Mouse (Mus musculus) granulocyte monocyte progenitor cell, adult 5-6 weeks (primary cell): ENCODE measurements around the gene Mpp2. TPM values are rescaled to one million over a fixed set of nuclear protein-coding genes. Genes with fewer than 3 reads are reported as not detected.

ENCODE experiments used
- ATAC-seq: replicated peaks from 2 replicates; pipeline ENCODE4 v1.8.0; 2016; ENCODE audit warnings: mild to moderate bottlenecking, moderate TSS enrichment, inconsistent platforms; ENCODE audit not compliant: poor library complexity, severe bottlenecking
- total RNA-seq, 2 experiments: library from RNA; stranded (forward) in 1 of 2; stranded (reverse) in 1 of 2; fragments of 200-712, 200-1000 nt in 1 of 2; fragments of >200 nt in 1 of 2; fragmentation: Nextera tagmentation in 1 of 2; gene quantifications; 2 replicates each; pipeline ENCODE4 v1.2.3; 2014 to 2017

The Mpp2 gene
- total RNA-seq, 2 experiments from 2014 or later = not detected

DNA sequence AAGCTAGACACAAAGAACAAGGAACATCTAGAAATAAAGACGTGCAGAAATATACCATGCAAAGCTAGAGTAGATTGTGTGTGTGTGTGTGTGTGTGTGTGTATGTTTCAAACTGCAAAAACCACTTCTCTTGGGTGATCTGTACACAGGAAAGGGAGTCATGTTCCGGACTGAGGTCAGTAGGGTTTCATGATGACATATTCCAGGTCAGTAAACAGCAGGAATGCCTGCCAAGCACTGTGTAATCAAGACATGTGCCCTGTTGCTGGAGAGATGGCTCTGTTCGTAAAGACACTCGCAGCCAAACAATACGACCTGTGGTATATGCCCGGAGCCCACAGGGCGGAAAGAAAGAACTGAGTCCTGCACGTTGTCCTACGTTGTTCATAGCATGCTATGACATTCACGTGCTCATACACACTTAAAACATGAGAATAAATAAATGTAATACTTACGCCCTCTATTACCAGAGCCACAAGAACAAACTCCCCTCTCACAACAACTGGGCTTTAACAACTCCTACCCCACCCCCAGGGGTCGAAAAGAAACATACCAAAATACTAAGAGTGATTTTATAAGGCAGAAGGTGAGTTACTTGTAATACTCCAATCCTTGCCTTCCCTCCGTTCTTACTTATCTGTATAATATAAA lies 48.7 kb downstream of the Mpp2 start:
- ATAC-seq = no peak

DNA sequence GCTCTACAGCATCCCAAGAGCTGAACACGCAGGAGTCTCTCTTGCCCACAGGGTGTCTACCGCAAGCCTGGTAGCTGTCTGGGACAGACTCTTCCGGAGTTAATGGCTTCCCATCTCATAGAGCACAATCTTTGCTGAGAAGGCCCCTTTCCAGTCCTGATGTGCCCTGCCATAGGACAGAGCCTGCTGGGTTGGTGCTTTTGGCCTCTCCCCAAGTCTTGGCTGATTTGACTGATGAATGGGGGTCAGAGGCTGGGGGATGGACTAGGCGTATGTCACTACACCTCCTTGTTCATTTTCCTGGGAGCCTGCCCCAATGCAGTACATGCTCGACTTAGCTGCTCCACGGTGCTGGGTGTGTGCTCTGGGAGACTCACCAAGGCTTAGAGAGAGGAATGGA lies 50.5 kb downstream of the Mpp2 start:
- no peak for ATAC-seq

DNA sequence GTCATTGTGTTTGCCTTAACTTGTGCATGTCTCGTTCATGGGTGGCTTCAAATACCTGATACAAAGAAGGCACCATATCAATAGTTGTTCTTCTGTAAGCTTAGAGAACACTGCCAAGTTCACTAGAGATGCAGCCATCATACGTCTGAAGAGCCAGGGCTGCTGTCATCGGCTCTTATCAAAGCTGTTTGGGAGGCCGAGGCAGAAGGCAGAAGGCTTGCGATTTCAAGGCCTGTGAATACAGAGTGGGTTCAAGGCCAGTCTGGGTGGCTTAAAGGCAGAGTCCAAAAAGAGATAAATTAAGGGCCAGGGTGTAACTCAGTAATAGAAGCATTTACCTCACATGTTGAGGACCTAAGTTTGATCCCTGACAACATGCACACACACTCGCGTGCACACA lies 52.0 kb downstream of the Mpp2 start:
- ATAC-seq = no peak

DNA sequence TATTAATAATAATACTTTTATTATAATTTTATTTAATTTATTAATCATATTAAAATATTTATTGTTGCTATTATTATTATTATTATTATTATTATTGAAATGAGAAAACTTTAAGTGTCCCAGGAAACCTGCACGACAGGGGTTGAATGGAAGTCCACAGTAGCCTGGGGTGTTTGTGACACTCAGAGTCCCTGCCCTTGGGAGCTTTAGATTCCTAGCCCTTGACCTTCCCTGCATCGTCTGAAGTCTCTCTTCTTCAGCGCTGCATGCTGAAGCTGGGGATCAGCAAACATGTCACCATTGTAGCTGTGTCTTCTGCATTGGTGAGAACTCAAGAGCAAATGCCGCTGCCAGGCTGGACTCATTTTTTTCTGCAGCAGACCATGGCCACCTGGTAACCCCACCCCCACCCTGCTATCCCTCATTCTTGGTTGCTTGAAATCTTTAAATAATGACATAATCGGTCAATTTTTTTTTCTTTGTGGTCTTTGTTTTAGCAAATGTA lies 52.8 kb downstream of the Mpp2 start:
- ATAC-seq = no peak

DNA sequence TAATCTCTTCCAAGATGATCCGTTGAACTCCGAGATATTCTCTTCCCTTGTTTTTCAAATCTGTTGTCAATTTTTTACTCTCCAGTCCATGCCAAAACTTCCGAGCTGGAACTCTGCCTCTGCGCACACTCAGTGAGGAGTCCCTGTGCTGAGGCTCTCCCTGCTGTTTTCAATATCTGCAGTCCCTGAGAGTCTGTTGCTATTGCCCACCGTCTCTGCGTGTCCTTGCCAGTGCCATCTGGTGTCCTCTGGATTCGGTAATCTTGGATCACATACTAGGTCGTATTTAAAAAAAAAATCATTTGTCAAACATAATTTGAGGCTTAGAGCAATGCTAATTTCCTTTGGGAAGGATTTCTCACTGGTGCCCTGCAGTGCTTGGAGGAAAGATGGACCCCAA lies 53.4 kb downstream of the Mpp2 start:
- no peak for ATAC-seq

DNA sequence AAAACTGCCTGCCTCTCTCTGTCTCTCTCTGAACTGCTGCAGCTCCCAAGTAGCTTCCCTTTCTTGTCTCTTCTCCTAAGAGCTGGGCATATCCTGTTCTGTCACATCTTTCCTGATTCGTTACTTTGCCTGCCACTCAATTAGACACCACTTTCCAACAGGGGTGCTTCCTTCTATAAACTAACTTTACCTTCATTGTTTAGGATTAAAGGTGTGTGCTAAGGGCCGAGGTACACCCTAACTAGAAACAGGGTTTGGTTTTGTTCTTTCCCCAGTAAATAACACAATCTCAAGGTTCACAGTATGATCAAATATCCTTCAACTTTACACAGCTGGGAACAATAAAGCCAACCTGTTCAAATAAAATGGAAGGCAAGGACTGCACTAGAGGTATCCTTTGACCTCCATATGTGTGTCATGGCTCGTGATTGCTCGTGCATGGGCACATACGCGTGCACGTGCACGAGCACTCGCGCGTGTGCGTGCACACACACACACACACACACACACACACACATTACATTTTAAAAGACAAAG lies 55.2 kb downstream of the Mpp2 start:
- no peak for ATAC-seq

DNA sequence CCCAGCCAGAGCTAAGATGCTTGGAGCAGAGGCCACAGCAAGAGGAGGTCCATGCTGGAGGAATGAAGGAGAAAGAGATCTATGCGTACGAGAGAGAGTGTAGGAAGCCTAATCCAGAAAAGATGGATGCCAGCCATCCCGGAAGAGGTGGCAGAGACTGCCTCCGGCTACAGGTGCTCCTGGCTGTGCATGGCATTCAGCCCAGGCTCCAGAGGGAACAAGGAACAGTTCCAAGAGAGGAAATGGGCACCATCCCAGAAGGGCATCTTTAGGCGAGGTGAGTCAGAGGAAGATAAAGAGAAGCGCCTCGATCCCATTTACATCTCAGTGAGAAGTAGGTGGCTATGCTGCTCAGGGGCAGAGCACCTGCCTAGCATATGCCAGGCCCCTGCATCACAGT lies 57.2 kb downstream of the Mpp2 start:
- ATAC-seq = no peak

DNA sequence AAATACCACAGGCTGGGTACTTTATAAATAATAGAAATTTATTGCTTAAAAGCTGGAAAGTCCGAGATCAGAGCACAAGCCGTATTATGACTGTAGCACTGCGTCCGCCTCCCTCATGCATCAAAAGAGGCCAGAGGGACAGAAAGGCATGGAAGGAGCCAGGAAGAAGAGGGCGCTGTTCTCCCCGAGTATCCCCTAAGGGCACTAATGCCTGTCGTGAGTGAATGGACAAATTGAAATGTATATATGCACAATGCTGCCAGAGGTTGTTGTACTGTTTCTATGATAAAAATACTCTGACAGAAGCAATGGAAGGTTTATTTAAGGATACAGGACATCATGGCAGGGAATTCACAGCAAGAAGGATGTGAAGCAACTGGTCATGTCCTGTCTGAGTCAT lies 58.3 kb downstream of the Mpp2 start:
- no peak for ATAC-seq

DNA sequence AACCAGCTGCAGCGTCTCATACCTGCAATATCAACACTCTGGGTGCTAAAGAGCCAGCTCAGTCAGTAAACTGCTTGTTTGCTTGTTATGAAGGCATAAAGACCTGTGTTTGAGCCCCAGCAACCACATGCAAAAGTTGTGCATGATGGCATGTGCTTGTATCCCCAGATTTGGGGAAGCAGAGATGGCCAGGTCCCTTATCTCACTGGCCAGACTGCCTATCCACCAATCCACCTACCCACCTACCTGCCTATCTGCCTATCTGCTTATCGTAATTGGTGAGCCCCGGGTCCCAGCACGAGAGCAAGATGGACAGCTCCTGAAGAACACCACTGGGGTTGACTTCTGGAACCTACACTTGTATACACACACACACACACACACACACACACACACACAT lies 59.0 kb downstream of the Mpp2 start:
- no peak for ATAC-seq

DNA sequence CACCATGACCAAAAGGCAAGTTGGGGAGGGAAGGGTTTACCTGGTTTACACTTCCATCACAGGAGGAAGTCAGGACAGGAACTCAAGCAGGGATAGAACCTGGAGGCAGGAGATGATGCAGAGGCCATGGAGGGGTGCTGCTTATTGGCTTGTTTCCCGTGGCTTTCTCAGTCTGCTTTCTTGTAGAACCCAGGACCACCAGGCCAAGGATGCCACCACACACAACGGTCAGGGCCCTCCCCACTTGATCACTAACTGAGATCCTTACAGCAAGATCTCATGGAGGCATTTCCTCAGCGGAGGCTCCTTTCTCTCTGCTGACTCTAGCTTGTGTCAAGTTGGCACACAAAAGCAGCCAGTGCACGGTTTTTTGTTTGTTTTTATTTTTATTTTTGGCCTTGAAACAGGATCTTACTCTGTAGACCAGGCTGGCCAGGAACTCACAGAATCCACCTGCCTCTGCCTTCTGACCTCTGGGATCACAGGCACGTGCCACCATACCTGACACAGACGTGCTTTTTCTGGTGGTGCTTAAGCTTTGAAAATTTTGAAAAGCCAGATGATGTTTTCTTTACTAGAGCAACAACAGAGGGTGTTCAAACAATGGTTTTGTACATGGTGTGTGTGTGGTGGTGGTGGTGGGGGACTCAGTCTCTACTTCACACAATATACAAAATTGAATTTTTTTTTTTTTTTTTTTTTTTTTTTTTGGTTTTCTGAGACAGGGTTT lies 60.1 kb downstream of the Mpp2 start, which contains the start of gene Mpp3:
Gene Mpp3 (minus strand): TSS at position 375 of the 730 bp plus-strand sequence.
- ATAC-seq = no peak

DNA sequence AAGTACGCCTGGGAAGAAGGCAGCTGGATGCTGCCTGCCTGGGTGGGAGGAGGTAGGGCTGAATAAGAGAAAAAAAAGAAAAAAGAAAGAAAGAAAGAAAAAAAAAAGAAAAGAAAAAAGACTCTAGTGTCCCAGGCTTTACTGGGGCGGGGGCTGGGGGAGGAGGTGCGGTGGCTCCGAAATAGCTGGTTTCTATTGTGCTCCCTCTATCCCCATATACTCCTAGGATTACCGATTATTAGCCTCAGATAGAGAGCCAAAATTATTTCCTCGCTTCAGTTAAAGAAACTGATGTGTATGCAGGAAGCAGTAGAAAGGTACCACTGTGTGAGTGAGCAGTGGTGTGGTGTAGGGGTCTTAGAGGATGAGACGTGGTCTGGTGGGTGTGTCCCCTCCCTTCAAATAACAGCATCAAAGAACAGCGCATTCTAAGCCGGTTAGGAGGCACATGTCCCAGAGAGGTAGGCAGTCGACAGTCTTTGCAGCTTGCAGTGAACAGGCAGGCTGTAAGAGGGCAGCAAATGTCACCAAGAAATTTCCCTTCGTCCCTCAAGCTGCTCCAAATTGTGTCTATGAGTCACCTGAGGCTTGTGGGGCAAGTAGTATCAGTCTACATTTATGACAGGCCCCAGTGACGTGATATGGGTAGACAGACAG lies 60.8 kb downstream of the Mpp2 start:
- ATAC-seq = no peak

DNA sequence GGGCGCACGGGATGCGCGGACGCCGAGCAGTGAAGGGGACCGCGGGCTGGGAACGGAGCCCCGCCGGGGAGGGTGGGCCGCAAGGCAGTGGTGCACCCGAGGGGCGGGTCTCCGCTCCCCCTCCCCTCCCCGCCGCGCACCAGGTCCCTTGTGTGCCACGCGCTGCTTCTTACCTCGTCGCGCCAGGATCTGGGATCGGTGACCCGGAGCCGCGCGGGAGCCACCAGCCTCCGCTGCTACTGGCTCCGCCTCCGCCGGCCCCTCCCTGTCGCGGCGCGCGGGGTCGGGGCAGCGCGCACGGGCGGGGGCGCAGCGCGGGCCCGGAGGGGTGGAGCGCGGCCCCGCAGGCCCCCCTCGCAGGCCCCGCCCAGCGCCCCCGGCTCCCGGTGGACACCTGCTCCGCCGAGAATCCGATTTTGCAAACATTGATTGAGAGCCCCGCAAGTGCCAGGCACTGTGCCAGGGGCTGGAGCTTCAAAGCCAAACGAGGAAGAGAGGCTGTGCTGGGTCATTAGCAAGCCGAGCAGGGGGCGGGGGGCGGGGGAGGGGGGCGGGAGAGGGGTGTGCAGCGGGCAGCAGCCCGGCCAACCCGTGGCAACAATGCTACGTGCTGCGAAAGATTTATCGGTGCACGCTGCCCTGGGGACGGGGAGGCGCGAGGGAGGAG lies 61.5 kb downstream of the Mpp2 start:
- ATAC-seq = peak; percentile 52

DNA sequence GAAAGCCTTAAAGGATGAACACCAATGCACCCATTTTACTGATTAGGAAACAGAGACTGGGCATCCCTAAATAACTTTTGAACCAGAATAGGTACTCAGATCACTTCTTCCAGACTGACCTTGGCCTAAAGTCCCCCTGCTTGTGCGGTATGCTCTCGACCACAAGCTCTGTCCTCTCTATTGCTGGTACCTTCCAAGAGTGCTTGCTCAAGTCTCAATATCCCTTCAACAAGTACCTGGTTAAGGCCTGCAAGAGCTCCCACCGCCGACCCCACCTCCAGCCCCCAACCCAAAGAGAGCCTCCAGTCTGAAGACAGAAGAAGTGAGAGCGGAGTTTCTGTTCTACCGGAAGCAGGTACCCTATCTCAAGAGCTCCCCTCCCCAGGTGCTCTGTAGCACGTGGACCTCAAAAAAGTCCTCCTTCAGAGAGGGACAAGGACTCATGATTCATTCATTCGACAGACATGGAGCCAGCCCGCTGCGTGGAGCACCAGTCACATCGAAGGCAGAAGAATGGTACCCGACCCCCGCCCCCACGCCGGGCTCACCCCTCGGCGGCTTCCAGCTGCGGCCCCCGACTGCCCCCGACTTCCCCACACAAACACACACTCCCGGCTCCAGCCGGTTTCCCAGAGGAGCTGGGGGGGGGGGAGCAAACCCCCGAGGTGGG lies 62.2 kb downstream of the Mpp2 start:
- no peak for ATAC-seq

DNA sequence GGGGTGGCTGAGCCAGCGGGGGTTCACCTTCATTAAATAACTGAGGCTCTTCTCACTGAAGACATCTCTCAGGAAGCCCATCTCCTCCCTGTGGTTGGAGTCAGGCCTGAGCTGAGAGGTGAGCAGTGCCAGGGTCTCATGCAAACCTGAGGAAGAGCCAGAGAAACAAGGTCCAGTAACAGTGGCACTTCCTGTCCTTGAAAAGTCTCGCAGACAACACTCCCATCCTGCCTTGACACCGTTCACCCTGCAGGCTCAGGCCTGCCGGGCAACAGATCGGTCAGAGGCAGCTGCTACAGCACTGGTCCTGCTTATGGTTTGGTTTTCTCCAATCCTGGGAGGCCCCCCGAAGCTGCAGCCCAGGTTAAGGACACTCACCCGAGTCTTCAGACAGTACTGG lies 63.0 kb downstream of the Mpp2 start:
- ATAC-seq = no peak

DNA sequence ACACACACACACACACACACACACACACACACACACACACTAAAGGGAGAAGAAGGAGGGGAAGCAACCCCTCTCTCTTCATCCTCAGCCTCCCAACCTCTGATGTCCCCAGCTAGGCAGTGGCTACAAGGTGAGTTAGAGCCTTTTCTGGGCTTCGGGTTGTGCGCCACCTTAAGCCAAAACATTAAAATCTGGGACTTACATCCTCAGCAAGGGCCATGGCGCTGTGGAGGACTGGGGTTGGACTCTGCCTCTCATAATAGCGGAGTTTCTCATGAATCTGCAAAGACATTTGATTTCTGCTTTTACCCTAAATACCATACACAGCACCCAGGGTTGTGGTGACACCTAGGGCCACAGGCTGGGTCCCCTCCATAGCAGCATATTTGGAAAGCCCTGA lies 63.4 kb downstream of the Mpp2 start:
- no peak for ATAC-seq

DNA sequence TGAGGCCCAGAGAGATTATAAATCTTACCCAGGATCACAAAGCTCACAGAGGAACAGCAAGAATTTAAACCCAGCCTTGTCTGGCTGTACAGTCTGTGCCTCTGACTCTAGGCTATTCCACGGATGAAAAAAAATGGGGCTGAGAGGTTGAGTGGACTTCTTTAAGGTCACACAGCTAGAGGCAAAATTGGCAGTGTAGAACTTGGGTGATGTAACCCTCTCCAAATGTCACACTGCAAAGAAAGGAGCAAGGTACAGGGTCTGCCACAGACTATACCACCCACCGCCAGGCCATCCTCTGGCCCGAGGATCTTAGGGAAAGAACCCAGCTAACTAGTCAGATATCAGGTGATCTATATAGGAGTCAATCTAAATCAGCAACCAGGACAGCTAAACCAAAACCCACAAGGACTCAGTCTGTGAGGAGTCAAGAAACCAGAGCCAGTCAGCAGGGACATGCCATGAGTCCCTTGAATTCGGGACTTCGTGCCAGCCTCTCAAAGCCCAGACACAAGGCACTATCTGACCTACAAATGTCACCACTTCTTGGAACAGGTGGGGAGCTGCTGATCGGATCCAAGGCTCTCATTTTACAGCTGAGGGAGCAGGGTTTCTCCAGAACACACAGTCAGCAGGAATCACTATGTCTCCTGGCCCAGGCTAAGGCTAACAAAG lies 64.1 kb downstream of the Mpp2 start:
- ATAC-seq = no peak

DNA sequence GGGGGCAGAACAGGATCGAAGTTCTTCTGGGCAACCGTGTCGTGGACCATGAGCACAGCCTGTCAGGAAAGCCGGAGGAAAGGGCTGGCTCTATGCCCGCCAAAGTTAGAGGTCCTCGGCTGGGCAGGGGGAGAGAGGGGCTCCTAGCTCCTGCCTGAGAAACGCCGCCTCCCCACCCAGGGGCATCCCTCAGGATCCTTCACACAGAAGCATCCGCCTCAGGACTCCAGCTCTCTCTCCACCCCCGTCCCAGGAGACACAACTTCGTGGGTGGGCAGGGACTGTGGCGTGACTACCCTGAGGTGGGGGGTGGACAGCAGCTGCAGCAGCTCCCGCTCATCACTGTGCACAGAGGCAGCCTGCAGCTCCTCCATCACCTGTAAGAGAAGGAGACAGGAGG lies 64.9 kb downstream of the Mpp2 start:
- no peak for ATAC-seq

DNA sequence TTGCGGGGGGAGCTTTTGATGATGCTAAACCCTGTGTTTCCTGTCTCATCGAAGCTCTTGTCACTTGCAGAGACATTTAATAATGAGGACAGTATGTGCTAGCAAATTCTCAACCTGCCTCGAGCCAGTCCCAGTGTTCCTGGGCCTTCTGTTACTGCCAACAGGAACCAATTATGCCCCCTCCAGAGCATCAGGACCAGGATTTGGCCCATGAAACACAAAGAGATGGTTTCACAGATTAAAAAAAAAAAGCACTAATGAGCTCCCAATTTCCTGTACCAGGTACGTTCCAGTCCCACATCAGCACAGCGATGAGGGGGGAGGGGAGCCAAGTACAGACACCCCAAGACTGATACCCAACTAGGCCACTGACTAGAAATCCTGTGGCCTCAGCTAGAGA lies 67.1 kb downstream of the Mpp2 start:
- ATAC-seq = no peak

DNA sequence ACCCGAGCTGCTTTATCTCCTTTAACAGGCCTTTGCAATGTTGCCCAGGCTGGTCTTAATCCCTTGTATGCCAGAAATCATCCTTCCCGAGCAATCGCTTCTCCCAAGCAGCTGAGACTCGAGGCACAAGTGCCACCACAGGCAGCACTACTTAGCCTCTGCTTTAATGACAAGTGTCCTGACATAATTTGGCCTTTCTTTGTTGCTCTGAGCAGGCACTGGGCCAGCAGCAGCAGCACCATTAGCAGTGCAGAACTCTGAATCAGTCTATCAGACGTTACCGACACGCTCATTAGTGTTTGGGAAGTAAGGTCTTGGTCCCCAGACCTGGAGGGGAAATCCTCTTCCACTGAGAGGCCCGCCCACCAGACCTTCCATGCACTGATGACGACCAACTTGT lies 68.6 kb downstream of the Mpp2 start:
- ATAC-seq = no peak

DNA sequence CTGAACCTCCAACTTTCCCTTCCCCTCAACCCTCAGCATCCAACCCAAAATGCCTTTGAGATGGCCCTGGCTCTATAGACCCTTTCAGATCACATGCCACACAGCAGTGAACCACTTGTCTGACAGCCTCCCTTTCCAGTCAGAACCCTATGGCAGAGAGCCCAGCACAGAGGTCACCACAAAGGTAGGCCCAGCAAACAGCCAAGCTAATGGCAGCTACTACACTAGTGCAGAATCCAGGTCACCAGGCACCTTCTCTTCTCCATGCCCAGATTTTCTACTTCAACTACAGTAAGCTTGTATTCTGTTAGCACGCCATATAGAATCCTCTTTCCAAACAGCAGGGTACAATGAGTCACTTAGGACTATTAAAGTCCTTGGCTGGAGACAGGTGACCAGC lies 72.2 kb downstream of the Mpp2 start:
- ATAC-seq = no peak
